ENCODE assay signal across 10 mouse cellular contexts in the genomic region with DNA sequence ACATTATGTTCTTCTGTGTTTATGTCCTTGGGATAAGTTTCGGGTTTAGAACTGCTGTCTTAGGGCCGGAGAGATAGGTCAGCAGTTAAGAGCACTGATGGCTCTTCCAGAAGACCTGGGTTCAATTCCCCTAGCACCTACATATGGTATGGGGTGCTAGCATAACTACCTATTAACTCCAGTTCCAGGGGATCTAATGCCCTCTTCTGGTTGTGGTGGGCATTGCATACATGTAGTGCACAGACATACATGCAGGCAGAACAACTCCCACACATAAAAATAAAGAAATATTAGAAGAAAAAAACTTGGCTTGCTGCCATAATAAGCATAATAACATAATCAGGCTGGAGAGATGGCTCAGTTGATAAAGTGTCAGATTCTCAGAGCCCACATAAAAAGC. TPM values are rescaled to one million over a fixed set of nuclear protein-coding genes. Genes with fewer than 3 reads are reported as not detected.
DNase-seq lines count a peak whose midpoint lies in the region; ATAC-seq and TF ChIP-seq lines count a peak whose summit lies in the region.
"Had no signal": no experiment of that assay in that cellular context is flagged by ENCODE, and none has a peak within 500 bp of the region (broad histone marks: within the 10 kb centered on the region; RNA-seq: fewer than 3 reads in every experiment).

No protein-coding gene starts in this region.

- H3K9me3 ChIP-seq in hindbrain, embryonic 11.5 days (ENCODE audit: control insufficient read depth, low read length) = no peaks in the 10 kb centered on the region
- no peaks in the 10 kb centered on the region for H3K9me3 ChIP-seq in hindbrain, embryonic 12.5 days (replicated peaks)
- no peaks in the 10 kb centered on the region for H3K9me3 ChIP-seq in CH12.LX (replicated peaks; ENCODE audit: low read length)
- H3K9me3 ChIP-seq in intestine, embryonic 16.5 days (ENCODE audit: control insufficient read depth, low read length) = no peaks in the 10 kb centered on the region
- H3K9me3 ChIP-seq: forebrain, embryonic 13.5 days had no signal

- ATAC-seq in hindbrain, embryonic 11.5 days (ENCODE audit: low FRiP score) = no peak
- ATAC-seq in hindbrain, embryonic 12.5 days (ENCODE audit: low FRiP score) = no peak
- ATAC-seq in intestine, embryonic 16.5 days = no peak
- ATAC-seq: forebrain, embryonic 13.5 days had no signal

- no peak for TF ChIP-seq POLR2A in CH12.LX (IDR thresholded peaks at IDR 0.05; ENCODE audit: low read depth, low read length)

- no peaks in the 10 kb centered on the region for H3K27me3 ChIP-seq in hindbrain, embryonic 11.5 days (ENCODE audit: control insufficient read depth, insufficient read depth, low read length)
- no peaks in the 10 kb centered on the region for H3K27me3 ChIP-seq in hindbrain, embryonic 12.5 days
- H3K27me3 ChIP-seq in CH12.LX (replicated peaks) = no peaks in the 10 kb centered on the region
- H3K27me3 ChIP-seq in intestine, embryonic 16.5 days (replicated peaks; ENCODE audit: control insufficient read depth, insufficient read depth, low read length) = no peaks in the 10 kb centered on the region
- H3K27me3 ChIP-seq: forebrain, embryonic 13.5 days had no signal

- no peak overlapping the region for H3K27ac ChIP-seq in hindbrain, embryonic 11.5 days (ENCODE audit: low read depth, low read length)
- no peak overlapping the region for H3K27ac ChIP-seq in hindbrain, embryonic 12.5 days
- H3K27ac ChIP-seq in CH12.LX (ENCODE audit: insufficient read depth, low read depth) = no peak overlapping the region
- no peak overlapping the region for H3K27ac ChIP-seq in intestine, embryonic 16.5 days (ENCODE audit: low read length)
- H3K27ac ChIP-seq: forebrain, embryonic 13.5 days had no signal

- H3K4me3 ChIP-seq in hindbrain, embryonic 11.5 days (ENCODE audit: low read depth, low read length) = no peak overlapping the region
- H3K4me3 ChIP-seq in hindbrain, embryonic 12.5 days = no peak overlapping the region
- H3K4me3 ChIP-seq in CH12.LX (replicated peaks in 1 of 3; ENCODE audit: low read depth in 2 of 3, low read length in 2 of 3, poor library complexity in 1 of 3) = no peak overlapping the region
- H3K4me3 ChIP-seq in intestine, embryonic 16.5 days (ENCODE audit: low read length) = no peak overlapping the region
- H3K4me3 ChIP-seq: forebrain, embryonic 13.5 days had no signal

- H3K9ac ChIP-seq in hindbrain, embryonic 11.5 days (ENCODE audit: low read depth, low read length) = no peak overlapping the region
- H3K9ac ChIP-seq in hindbrain, embryonic 12.5 days = no peak overlapping the region
- H3K9ac ChIP-seq in CH12.LX (ENCODE audit: insufficient read depth, low read depth) = no peak overlapping the region
- no peak overlapping the region for H3K9ac ChIP-seq in intestine, embryonic 16.5 days (ENCODE audit: low read depth, low read length)
- H3K9ac ChIP-seq: forebrain, embryonic 13.5 days had no signal

- WGBS in hindbrain, embryonic 11.5 days = 93% methylated on average over 2 of the region's 2 CpGs
- 92% methylated on average over 2 of the region's 2 CpGs for WGBS in hindbrain, embryonic 12.5 days
- 94% methylated on average over 2 of the region's 2 CpGs for WGBS in intestine, embryonic 16.5 days

- H3K36me3 ChIP-seq in hindbrain, embryonic 11.5 days (ENCODE audit: control insufficient read depth, insufficient read depth, low read length) = no peaks in the 10 kb centered on the region
- H3K36me3 ChIP-seq in hindbrain, embryonic 12.5 days = peaks cover 7% of the 10 kb centered on the region; the same call in 1 of the 2 replicates
- H3K36me3 ChIP-seq in CH12.LX (replicated peaks in 1 of 2; ENCODE audit: control insufficient read depth in 1 of 2, insufficient read depth in 1 of 2, low read length in 1 of 2) = no peaks in the 10 kb centered on the region
- no peaks in the 10 kb centered on the region; the same call in 1 of the 2 replicates for H3K36me3 ChIP-seq in intestine, embryonic 16.5 days (ENCODE audit: control insufficient read depth, insufficient read depth, low read length)

- TF ChIP-seq EP300 in CH12.LX (IDR thresholded peaks at IDR 0.05; ENCODE audit: low read length) = no peak

- no peaks in the 10 kb centered on the region for H3K79me2 ChIP-seq in CH12.LX (replicated peaks; ENCODE audit: control insufficient read depth, extremely low read depth, insufficient read depth, poor library complexity, severe bottlenecking)

- no peak overlapping the region for H3K4me2 ChIP-seq in hindbrain, embryonic 11.5 days (replicated peaks; ENCODE audit: low read depth, low read length)
- no peak overlapping the region for H3K4me2 ChIP-seq in hindbrain, embryonic 12.5 days (replicated peaks)
- H3K4me2 ChIP-seq in CH12.LX (ENCODE audit: insufficient read depth, low read depth, poor library complexity, severe bottlenecking) = no peak overlapping the region
- no peak overlapping the region for H3K4me2 ChIP-seq in intestine, embryonic 16.5 days (ENCODE audit: low read depth, low read length)
- H3K4me2 ChIP-seq: forebrain, embryonic 13.5 days had no signal

- in situ Hi-C loops in CH12.LX (cut with MboI; ENCODE audit: low pct_ligation_motif_present, low pct_unique_long_range_greater_than_20kb, low sequenced_read_pairs) = no loop called here

- dilution Hi-C loops in CH12.LX (cut with MboI; ENCODE audit: extremely low pct_ligation_motif_present, extremely low pct_unique_long_range_greater_than_20kb, low sequenced_read_pairs) = no loop called here

- no peaks in the 10 kb centered on the region for H3K4me1 ChIP-seq in hindbrain, embryonic 11.5 days (replicated peaks; ENCODE audit: control insufficient read depth, insufficient read depth, low read length)
- H3K4me1 ChIP-seq in hindbrain, embryonic 12.5 days = peaks cover 4% of the 10 kb centered on the region; the same call in 1 of the 2 replicates
- peaks cover 0 to 21% of the 10 kb centered on the region in 2 experiments; a peak in 2 of 4 replicates for H3K4me1 ChIP-seq in CH12.LX (ENCODE audit: control insufficient read depth in 1 of 2, insufficient read depth in 2 of 2)
- H3K4me1 ChIP-seq in intestine, embryonic 16.5 days (ENCODE audit: control insufficient read depth, insufficient read depth, low read length) = no peaks in the 10 kb centered on the region
- H3K4me1 ChIP-seq: forebrain, embryonic 13.5 days had no signal

- peak; percentile 58 for TF ChIP-seq RAD21 in CH12.LX (IDR thresholded peaks at IDR 0.05; ENCODE audit: low read depth, low read length)

- TF ChIP-seq CTCF in CH12.LX (conservative IDR thresholded peaks at IDR 0.05 in 1 of 2, IDR thresholded peaks at IDR 0.05 in 1 of 2; ENCODE audit: low read depth in 2 of 2, low read length in 2 of 2) = peak; percentile 64 to 69

- peak; percentile 27 for DNase-seq in hindbrain, embryonic 11.5 days (ENCODE audit: low spot score)
- DNase-seq in 416B (ENCODE audit: low read depth) (peak; percentile 56), CH12.LX (ENCODE audit: extremely low read depth) (peak; percentile 52)
- DNase-seq in kidney, postnatal 14 days = peak; percentile 57
- no peak for DNase-seq in right cerebral cortex, adult 18-20 months
- no peak for DNase-seq in right cerebral cortex, postnatal 36 days (ENCODE audit: low spot score in 2 of 2)

TF ChIP-seq in CH12.LX, 34 proteins besides CTCF, POLR2A, EP300 and RAD21:
- TF ChIP-seq JUN (IDR thresholded peaks at IDR 0.05; ENCODE audit: insufficient read depth, low read depth, low read length) = no peak
- peak; percentile 49 for TF ChIP-seq SMC3 (IDR thresholded peaks at IDR 0.05; ENCODE audit: low read depth, low read length)
- TF ChIP-seq TBP (conservative IDR thresholded peaks at IDR 0.05; ENCODE audit: low read depth, low read length) = no peak

RNA-seq across cellular contexts. Expression of gene Ift43, which starts 28.3 kb away (rescaled TPM):
- polyA plus RNA-seq in hindbrain, embryonic 11.5 days (2014; fragmentation: Nextera tagmentation; extraction: Ambion mirVana) = 93.8 and 102 TPM in 2 replicates
- 83.4 and 90.1 TPM in 2 replicates for polyA plus RNA-seq in hindbrain, embryonic 12.5 days (2016; fragmentation: Nextera tagmentation; extraction: Ambion mirVana)
- total RNA-seq in CH12.LX (2012; rRNA removed) = 5.6 and 8.6 TPM in 2 replicates
- 2.2 and 2.8 TPM in 2 replicates for total RNA-seq in CH12.LX (2014; rRNA removed)
- 1.9 and 2.0 TPM in 2 replicates for polyA plus RNA-seq in CH12.LX (2012; ENCODE audit: insufficient read length, low read depth)
- 65.0 and 66.7 TPM in 2 replicates for polyA plus RNA-seq in intestine, embryonic 16.5 days (2015; fragmentation: Nextera tagmentation; extraction: Ambion mirVana)
- total RNA-seq: neutrophil, adult 5-6 weeks had no signal

RNA-seq across cellular contexts. Expression of gene Tgfb3, which starts 31.8 kb away (rescaled TPM):
- 5.7 and 6.0 TPM in 2 replicates for polyA plus RNA-seq in hindbrain, embryonic 11.5 days (2014; fragmentation: Nextera tagmentation; extraction: Ambion mirVana)
- polyA plus RNA-seq in hindbrain, embryonic 12.5 days (2016; fragmentation: Nextera tagmentation; extraction: Ambion mirVana) = 19.9 and 24.6 TPM in 2 replicates
- total RNA-seq in CH12.LX (2012; rRNA removed) (0.13 and 0.34 TPM in 2 replicates), CH12.LX (2014; rRNA removed) (not detected in 2 replicates)
- polyA plus RNA-seq in CH12.LX (2012; ENCODE audit: insufficient read length, low read depth) = not detected in 2 replicates
- polyA plus RNA-seq in intestine, embryonic 16.5 days (2015; fragmentation: Nextera tagmentation; extraction: Ambion mirVana) = 19.0 and 20.6 TPM in 2 replicates

Comparison
In these comparisons a context has a peak if more than half of its experiments do, and no peak if none do; other contexts are left out.
1. DNase-seq: peak in hindbrain, embryonic 11.5 days (single experiment), 416B (single experiment), CH12.LX (single experiment) and kidney, postnatal 14 days (single experiment); none in right cerebral cortex, adult 18-20 months (single experiment) and right cerebral cortex, postnatal 36 days (0 of 2).
2. RNA of gene Ift43, which starts 28.3 kb away (polyA plus RNA-seq): 93.8 to 102 TPM in hindbrain, embryonic 11.5 days, 83.4 to 90.1 TPM in hindbrain, embryonic 12.5 days and 65.0 to 66.7 TPM in intestine, embryonic 16.5 days; 1.9 to 2.0 TPM in CH12.LX; every median in the first group is over 10 times any median in the second.